Mouse (Mus musculus) urinary bladder, postnatal 0 days (tissue): ENCODE results near the gene Pink1. TPM values are rescaled to one million over a fixed set of nuclear protein-coding genes. Genes with fewer than 3 reads are reported as not detected.

Source experiments
- microRNA-seq: library from miRNA; unstranded; fragments of <30 nt; microRNA quantifications from one replicate; pipeline ENCODE4, GENCODE M21; 2016
- polyA plus RNA-seq: library from polyadenylated mRNA; unstranded; fragments of >200 nt; fragmentation: Nextera tagmentation; extraction: Ambion mirVana; gene quantifications from 2 replicates; pipeline ENCODE4 v1.2.1, GENCODE M21; 2015

Pink1 gene
- polyA plus RNA-seq, result 50.9 and 66.7 TPM in 2 replicates

DNA sequence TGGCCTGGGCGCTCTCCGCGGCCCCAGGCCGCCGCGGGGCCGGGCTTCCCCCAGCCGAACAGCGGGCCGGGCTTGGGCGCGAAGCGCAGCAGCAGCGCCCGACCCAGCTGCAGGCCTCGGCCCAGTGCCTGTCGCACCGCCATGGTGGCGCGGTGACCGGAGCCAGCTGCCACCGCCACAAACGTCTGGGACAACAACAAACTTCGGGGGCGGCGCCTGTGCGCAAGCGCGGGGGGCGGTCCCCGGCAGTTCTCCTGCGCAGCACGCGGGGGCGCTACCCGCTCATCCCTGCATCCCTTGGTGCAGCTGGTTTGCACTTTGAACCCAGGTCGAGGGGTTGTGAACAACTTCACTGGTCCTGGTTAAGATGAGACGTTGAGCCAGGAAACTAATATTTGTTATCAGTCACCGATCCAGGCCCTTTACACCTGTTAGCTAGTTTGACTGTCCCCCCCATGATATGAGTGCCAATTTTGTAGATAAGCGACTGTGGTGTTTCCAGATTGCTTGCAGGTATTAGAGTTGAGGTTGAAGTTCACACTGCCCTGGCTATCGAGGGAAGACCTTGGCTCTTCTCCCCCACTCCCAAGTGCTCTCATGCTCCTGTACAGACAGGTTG, at the start of gene Pink1:
TSS of gene Pink1 (minus strand) at position 231 of the 619 bp plus-strand sequence.

DNA sequence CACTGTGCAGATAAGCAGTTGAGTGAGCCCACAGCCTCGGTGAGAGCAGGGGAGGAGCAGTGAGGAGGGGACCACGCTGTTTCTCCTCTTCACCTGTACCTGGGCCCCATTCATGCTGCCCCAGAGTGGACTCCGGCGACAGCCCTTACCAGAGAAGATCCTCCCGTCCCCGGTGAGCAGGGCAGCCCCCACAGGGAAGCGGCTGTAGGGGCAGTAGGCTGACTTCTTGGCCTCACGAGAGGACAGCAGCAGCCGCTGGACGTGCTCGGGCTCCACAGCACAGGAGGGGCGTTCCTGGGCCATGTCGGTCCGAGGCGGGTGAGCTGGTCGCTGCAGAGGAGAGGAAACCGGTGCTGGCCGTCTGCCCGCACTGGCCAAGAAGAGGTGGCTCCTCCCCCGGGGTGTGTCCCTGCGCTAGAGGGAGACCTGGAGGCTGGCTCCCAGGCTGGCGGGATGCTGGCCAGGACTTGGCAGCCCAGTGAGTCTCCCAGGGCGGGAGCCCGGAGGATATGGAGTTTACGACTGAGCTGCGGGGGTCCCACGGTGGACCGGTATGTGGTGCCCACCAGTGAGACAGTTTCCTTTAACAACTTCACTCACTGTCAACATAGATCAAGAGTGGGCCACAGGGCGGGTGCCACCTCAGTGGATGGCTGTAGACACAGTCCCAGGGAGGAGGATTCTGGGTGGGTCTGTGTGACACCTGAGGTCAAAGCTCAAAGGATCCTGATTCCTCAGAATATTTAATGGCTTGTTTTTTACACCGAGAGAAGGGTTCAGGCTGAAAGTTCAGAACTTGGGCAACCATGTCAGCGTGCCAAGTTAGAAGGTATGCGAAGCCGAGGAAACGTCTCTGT, 41.8 kb upstream of the Pink1 start, which contains the start of gene Cda:
TSS of gene Cda (minus strand) at position 352 of the 857 bp plus-strand sequence.

DNA sequence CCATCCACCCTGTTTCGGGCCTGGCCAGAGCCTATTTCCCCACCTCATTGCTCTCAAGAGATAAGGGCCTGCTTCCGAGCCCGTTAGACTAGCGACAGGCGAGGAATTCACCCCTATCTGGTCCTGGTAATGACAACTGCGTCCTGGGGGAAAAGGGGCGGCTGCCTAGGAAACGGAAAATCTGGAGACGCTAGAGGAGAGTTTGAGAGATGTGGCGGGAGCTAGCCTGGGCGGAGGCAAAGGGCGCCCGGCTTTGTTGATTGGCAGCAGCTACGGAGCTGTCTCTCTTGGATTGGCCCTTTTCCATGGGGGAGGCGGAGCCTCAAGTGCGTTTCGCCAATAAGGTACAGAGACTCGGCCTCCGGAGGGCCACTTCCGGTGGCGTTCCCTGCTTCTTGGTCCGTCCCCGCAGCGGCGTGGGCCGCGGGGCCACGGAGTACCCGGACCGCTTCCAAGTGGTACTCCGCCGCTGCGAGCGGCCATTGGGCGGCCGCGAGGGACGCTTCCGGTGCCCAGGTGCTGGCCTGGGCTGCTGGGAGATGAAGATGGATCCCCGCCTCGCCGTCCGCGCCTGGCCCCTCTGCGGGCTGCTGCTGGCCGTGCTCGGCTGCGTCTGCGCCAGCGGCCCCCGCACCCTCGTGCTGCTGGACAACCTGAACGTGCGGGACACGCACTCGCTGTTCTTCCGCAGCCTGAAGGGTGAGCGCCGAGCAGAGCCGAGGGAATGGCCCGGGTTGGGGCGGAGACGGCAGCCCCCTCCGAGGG, 21.6 kb downstream of the Pink1 start, which contains the start of gene Ddost:
TSS of gene Ddost (plus strand) at position 391 of the 765 bp plus-strand sequence.

Small RNA genes within 50 kb of the gene (microRNA-seq; reads per million reads assigned to microRNA genes)
- gene Gm27646, result not detected
- 0.93 reads per million for gene Mir7019

Other genes with a start within 250 kb of the Pink1 start
- gene Hp1bp3, start 110.0 kb downstream of the Pink1 start, polyA plus RNA-seq, result 77.3 and 86.4 TPM in 2 replicates
- gene Sh2d5, start 75.9 kb downstream of the Pink1 start, polyA plus RNA-seq, result 0.05 and 0.37 TPM in 2 replicates
- 0.25 and 0.36 TPM in 2 replicates for gene Kif17, start 75.9 kb downstream of the Pink1 start, polyA plus RNA-seq
- gene Ddost, start 21.6 kb downstream of the Pink1 start, polyA plus RNA-seq, result 202 and 210 TPM in 2 replicates
- 3.5 and 6.0 TPM in 2 replicates for gene Cda, start 41.7 kb upstream of the Pink1 start, polyA plus RNA-seq
- not detected in 2 replicates for gene Fam43b, start 70.2 kb upstream of the Pink1 start, polyA plus RNA-seq
- gene Mul1, start 108.4 kb upstream of the Pink1 start, polyA plus RNA-seq, result 11.5 and 13.2 TPM in 2 replicates
- 3.3 and 3.4 TPM in 2 replicates for gene Camk2n1, start 128.0 kb upstream of the Pink1 start, polyA plus RNA-seq